Mouse (Mus musculus) activated CD4-positive, CD25-positive, alpha-beta regulatory T cell (primary cell): ENCODE results near the gene Mrps16. TPM values are rescaled to one million over a fixed set of nuclear protein-coding genes. Genes with fewer than 3 reads are reported as not detected.

ENCODE experiments used
- polyA plus RNA-seq, 2 experiments: library from polyadenylated mRNA; unstranded; fragments of 100-300 nt; shearing (Covaris generic); gene quantifications; one replicate each; pipeline ENCODE4 v1.2.1; 2017

Mrps16 gene
- 100 to 1,000 TPM; 108 to 116 TPM for polyA plus RNA-seq

GRCm38 (mm10) chr14:20393205-20393913 is at the start of gene Mrps16:
Gene Mrps16, minus strand, starts transcription at chr14:20393634.

GRCm38 (mm10) chr14:20388441-20389129 is 4.8 kb downstream of the Mrps16 start, which contains the start of gene Dnajc9:
Gene Dnajc9, minus strand, starts transcription at chr14:20388910.

GRCm38 (mm10) chr14:20347991-20348541 is 45.4 kb downstream of the Mrps16 start, which contains the start of the genes Ecd and Fam149b:
Gene Ecd, minus strand, starts transcription at chr14:20348121.
Gene Fam149b, plus strand, starts transcription at chr14:20348162.

Other genes starting within 250 kb of the Mrps16 start
- 10 to 100 TPM in 1 of 2 experiments, 1 to 10 TPM in 1; 6.9 to 23.8 TPM for gene Kcnk5, start 211.8 kb downstream of the Mrps16 start, polyA plus RNA-seq
- gene Kcnk16, start 124.4 kb downstream of the Mrps16 start, polyA plus RNA-seq: not detected
- gene Nudt13, start 98.9 kb downstream of the Mrps16 start, polyA plus RNA-seq: 10 to 100 TPM; 13.8 to 14.2 TPM
- 10 to 100 TPM; 55.4 to 60.0 TPM for gene Ecd, start 45.5 kb downstream of the Mrps16 start, polyA plus RNA-seq
- gene Fam149b, start 45.5 kb downstream of the Mrps16 start, polyA plus RNA-seq: 10 to 100 TPM; 57.8 to 75.9 TPM
- gene Dnajc9, start 4.7 kb downstream of the Mrps16 start, polyA plus RNA-seq: 100 to 1,000 TPM; 132 to 136 TPM
- under 1 TPM in 1 of 2 experiments, not detected in 1; 0.31 TPM for gene Cfap70, start 58.6 kb upstream of the Mrps16 start, polyA plus RNA-seq
- gene Anxa7, start 86.5 kb upstream of the Mrps16 start, polyA plus RNA-seq: 10 to 100 TPM; 30.9 to 43.7 TPM
- 1 to 10 TPM; 1.3 to 2.3 TPM for gene Mss51, start 103.3 kb upstream of the Mrps16 start, polyA plus RNA-seq
- gene Ppp3cb, start 152.9 kb upstream of the Mrps16 start, polyA plus RNA-seq: 10 to 100 TPM; 30.4 to 31.4 TPM
- 1 to 10 TPM; 2.5 to 2.6 TPM for gene Usp54, start 247.4 kb upstream of the Mrps16 start, polyA plus RNA-seq